Mouse (Mus musculus): ENCODE results near the gene Prss36. TPM values are rescaled to one million over a fixed set of nuclear protein-coding genes. Genes with fewer than 3 reads are reported as not detected.
A peak's percentile ranks its signal among the peaks of the same experiment; 100 is the strongest.

The Prss36 gene
- polyA plus RNA-seq, 1 experiment = 17.5 TPM

- no peak overlapping the region for H3K4me3 ChIP-seq (replicated peaks; ENCODE audit: extremely low read depth, low read depth, low read length)
- TF ChIP-seq CTCF (IDR thresholded peaks at IDR 0.05; ENCODE audit: insufficient read depth, low read length) = no peak
- no peak for TF ChIP-seq POLR2A (IDR thresholded peaks at IDR 0.05; ENCODE audit: borderline replicate concordance, extremely low read depth, low read depth, low read length)
- WGBS = 67% methylated on average over 11 of the region's 11 CpGs
- peaks cover 6% of the 10 kb centered on the region; the same call in 1 of the 2 replicates for H3K4me1 ChIP-seq (ENCODE audit: control insufficient read depth, insufficient read depth, low read length)
- DNase-seq = peak; percentile 27
Observed at GRCm38 (mm10) chr7:127926846-127927245, 19.7 kb downstream of the Prss36 start.

DNA sequence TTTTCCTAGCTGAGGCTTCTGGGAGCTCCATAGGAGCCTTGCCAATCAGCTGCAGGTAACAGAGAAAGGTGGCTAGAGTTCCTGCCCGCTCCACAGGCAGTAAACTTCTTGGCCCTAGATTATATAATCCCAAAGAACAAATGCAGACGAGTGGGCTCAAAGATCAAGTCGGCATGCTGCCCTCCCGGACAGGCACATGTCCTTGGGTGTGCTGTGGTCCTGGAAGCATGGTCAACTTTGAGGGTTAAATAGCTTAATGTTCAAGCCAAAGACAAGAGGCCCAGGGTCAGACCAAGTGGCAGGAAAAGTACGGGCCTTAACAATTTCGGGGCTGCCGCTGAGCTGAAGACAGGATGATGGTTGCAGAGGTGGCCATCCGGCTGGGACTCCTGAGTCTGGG, 20.5 kb downstream of the Prss36 start:
- peaks cover 6% of the 10 kb centered on the region; the same call in 1 of the 2 replicates for H3K4me1 ChIP-seq (ENCODE audit: control insufficient read depth, insufficient read depth, low read length)
- WGBS = 72% methylated on average over 8 of the region's 8 CpGs
- TF ChIP-seq POLR2A (IDR thresholded peaks at IDR 0.05; ENCODE audit: borderline replicate concordance, extremely low read depth, low read depth, low read length) (no peak), CTCF (IDR thresholded peaks at IDR 0.05; ENCODE audit: insufficient read depth, low read length) (no peak)
- no peak overlapping the region for H3K4me3 ChIP-seq (replicated peaks; ENCODE audit: extremely low read depth, low read depth, low read length)
- DNase-seq = peak; percentile 15

GRCm38 (mm10) chr7:127925252-127925651, 21.3 kb downstream of the Prss36 start:
- TF ChIP-seq CTCF (IDR thresholded peaks at IDR 0.05; ENCODE audit: insufficient read depth, low read length) (no peak), POLR2A (IDR thresholded peaks at IDR 0.05; ENCODE audit: borderline replicate concordance, extremely low read depth, low read depth, low read length) (peak; percentile 37; the same call in 1 of the 2 replicates)
- Histone ChIP-seq H3K4me1 (ENCODE audit: control insufficient read depth, insufficient read depth, low read length) (peaks cover 6% of the 10 kb centered on the region; the same call in 1 of the 2 replicates), H3K4me3 (replicated peaks; ENCODE audit: extremely low read depth, low read depth, low read length) (no peak overlapping the region)
- 74% methylated on average over 5 of the region's 5 CpGs for WGBS
- peak; percentile 72 for DNase-seq

GRCm38 (mm10) chr7:127923714-127924113, 22.8 kb downstream of the Prss36 start:
- WGBS = 63% methylated on average over 5 of the region's 5 CpGs
- no peak for DNase-seq
- no peak for TF ChIP-seq POLR2A (IDR thresholded peaks at IDR 0.05; ENCODE audit: borderline replicate concordance, extremely low read depth, low read depth, low read length)
- no peak for TF ChIP-seq CTCF (IDR thresholded peaks at IDR 0.05; ENCODE audit: insufficient read depth, low read length)
- Histone ChIP-seq H3K4me3 (replicated peaks; ENCODE audit: extremely low read depth, low read depth, low read length) (no peak overlapping the region), H3K4me1 (ENCODE audit: control insufficient read depth, insufficient read depth, low read length) (peaks cover 6% of the 10 kb centered on the region; the same call in 1 of the 2 replicates)

- 41% methylated on average over 6 of the region's 6 CpGs for WGBS
- Histone ChIP-seq H3K4me3 (replicated peaks; ENCODE audit: extremely low read depth, low read depth, low read length) (no peak overlapping the region), H3K4me1 (ENCODE audit: control insufficient read depth, insufficient read depth, low read length) (peaks cover 6% of the 10 kb centered on the region; the same call in 1 of the 2 replicates)
- peak; percentile 35 for DNase-seq
- TF ChIP-seq POLR2A (IDR thresholded peaks at IDR 0.05; ENCODE audit: borderline replicate concordance, extremely low read depth, low read depth, low read length) (peak; percentile 21; the same call in 1 of the 2 replicates), CTCF (IDR thresholded peaks at IDR 0.05; ENCODE audit: insufficient read depth, low read length) (no peak)
Observed at GRCm38 (mm10) chr7:127922451-127923275, 23.9 kb downstream of the Prss36 start.

GRCm38 (mm10) chr7:127921516-127921915, 25.0 kb downstream of the Prss36 start:
- peak; percentile 39 for DNase-seq
- no peak overlapping the region for H3K4me3 ChIP-seq (replicated peaks; ENCODE audit: extremely low read depth, low read depth, low read length)
- 62% methylated on average over 8 of the region's 8 CpGs for WGBS
- TF ChIP-seq CTCF (IDR thresholded peaks at IDR 0.05; ENCODE audit: insufficient read depth, low read length) (peak; percentile 54), POLR2A (IDR thresholded peaks at IDR 0.05; ENCODE audit: borderline replicate concordance, extremely low read depth, low read depth, low read length) (no peak)
- peaks cover 6% of the 10 kb centered on the region; the same call in 1 of the 2 replicates for H3K4me1 ChIP-seq (ENCODE audit: control insufficient read depth, insufficient read depth, low read length)

GRCm38 (mm10) chr7:127919290-127919689, 27.2 kb downstream of the Prss36 start:
- 68% methylated on average over 7 of the region's 7 CpGs for WGBS
- DNase-seq = peak; percentile 20
- Histone ChIP-seq H3K4me3 (replicated peaks; ENCODE audit: extremely low read depth, low read depth, low read length) (no peak overlapping the region), H3K4me1 (ENCODE audit: control insufficient read depth, insufficient read depth, low read length) (peaks cover 6% of the 10 kb centered on the region; the same call in 1 of the 2 replicates)
- no peak for TF ChIP-seq POLR2A (IDR thresholded peaks at IDR 0.05; ENCODE audit: borderline replicate concordance, extremely low read depth, low read depth, low read length)
- no peak for TF ChIP-seq CTCF (IDR thresholded peaks at IDR 0.05; ENCODE audit: insufficient read depth, low read length)

DNA sequence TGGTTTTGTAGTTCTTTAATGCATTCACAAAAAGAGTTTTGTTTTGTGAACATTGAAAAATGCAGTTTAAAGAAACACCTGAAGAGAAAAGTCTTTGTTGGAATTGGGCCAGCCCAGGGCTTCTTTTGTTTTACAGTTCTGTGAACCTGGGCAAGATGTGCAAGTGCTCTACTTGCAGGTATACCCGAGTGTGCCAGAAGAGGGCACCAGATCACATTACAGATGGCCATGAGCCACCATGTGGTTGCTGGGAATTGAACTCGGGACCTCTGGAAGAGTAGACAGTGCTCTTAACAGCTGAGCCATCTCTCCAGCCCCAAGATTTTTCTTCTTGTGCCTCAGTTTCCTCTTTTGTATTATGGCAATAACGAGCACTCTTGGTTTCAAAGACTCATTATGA, 28.3 kb downstream of the Prss36 start:
- peak; percentile 54 for DNase-seq
- no peak overlapping the region for H3K4me3 ChIP-seq (replicated peaks; ENCODE audit: extremely low read depth, low read depth, low read length)
- TF ChIP-seq CTCF (IDR thresholded peaks at IDR 0.05; ENCODE audit: insufficient read depth, low read length) (peak; percentile 52), POLR2A (IDR thresholded peaks at IDR 0.05; ENCODE audit: borderline replicate concordance, extremely low read depth, low read depth, low read length) (no peak)
- 54% methylated on average over 3 of the region's 3 CpGs for WGBS
- peaks cover 6% of the 10 kb centered on the region; the same call in 1 of the 2 replicates for H3K4me1 ChIP-seq (ENCODE audit: control insufficient read depth, insufficient read depth, low read length)

DNA sequence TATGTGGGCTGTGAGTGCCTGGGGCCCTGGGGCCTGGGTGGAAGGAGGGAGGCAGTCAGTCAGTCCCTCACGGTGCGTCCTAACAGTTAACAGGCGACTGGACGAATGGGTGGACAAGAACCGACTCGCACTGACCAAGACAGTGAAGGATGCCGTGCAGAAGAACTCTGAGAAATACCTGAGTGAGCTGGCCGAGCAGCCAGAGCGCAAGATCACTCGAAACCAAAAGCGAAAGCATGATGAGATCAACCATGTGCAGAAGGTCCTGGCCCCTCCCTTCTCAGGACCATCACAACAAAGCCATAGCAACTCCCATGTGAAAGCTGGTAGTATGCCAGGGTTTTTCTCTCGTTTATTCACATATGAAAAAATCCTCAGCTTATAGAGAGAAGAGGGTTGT, 31.2 kb downstream of the Prss36 start:
- H3K4me1 ChIP-seq (ENCODE audit: control insufficient read depth, insufficient read depth, low read length) = no peaks in the 10 kb centered on the region
- H3K4me3 ChIP-seq (replicated peaks; ENCODE audit: extremely low read depth, low read depth, low read length) = no peak overlapping the region
- 86% methylated on average over 12 of the region's 12 CpGs for WGBS
- DNase-seq = no peak
- TF ChIP-seq POLR2A (IDR thresholded peaks at IDR 0.05; ENCODE audit: borderline replicate concordance, extremely low read depth, low read depth, low read length) (no peak), CTCF (IDR thresholded peaks at IDR 0.05; ENCODE audit: insufficient read depth, low read length) (no peak)
